Mouse (Mus musculus): ENCODE results near the gene Gm11239.
"Not testable (repeated sequence)": the region's sequence is repeated elsewhere in the genome, so short reads cannot be mapped to it uniquely, and the experiment has no call there.

Gm11239 gene

DNA sequence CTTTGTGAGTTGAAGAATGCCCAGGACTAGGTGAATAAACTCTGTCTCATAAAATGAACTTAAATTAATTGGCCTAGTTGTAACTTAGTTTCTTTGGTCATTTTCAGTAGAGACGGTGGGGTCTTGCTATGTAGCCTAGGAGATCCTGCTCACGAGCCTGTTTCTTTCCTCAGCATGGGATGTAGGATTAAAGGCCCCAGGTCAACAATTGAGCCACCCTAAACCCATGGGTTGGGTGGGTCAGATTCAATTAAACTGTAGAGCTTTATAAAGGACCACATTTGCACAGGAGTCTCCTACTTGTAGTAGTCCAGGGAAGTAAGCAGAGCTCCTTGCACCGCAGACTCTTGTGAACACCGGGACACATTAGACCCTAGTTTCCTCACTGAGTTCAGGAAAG is at the start of gene Gm11239:
TSS of gene Gm11239 (plus strand) at position 301 of the 400 bp plus-strand sequence.
- not testable (repeated sequence) for DNase-seq (ENCODE audit: low spot score in 2 of 2)

DNA sequence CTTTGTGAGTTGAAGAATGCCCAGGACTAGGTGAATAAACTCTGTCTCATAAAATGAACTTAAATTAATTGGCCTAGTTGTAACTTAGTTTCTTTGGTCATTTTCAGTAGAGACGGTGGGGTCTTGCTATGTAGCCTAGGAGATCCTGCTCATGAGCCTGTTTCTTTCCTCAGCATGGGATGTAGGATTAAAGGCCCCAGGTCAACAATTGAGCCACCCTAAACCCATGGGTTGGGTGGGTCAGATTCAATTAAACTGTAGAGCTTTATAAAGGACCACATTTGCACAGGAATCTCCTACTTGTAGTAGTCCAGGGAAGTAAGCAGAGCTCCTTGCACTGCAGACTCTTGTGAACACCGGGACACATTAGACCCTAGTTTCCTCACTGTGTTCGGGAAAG is 45.5 kb upstream of the Gm11239 start, which contains the start of gene Gm11237:
TSS of gene Gm11237 (plus strand) at position 301 of the 400 bp plus-strand sequence.
- not testable (repeated sequence) for DNase-seq (ENCODE audit: low spot score in 2 of 2)

DNA sequence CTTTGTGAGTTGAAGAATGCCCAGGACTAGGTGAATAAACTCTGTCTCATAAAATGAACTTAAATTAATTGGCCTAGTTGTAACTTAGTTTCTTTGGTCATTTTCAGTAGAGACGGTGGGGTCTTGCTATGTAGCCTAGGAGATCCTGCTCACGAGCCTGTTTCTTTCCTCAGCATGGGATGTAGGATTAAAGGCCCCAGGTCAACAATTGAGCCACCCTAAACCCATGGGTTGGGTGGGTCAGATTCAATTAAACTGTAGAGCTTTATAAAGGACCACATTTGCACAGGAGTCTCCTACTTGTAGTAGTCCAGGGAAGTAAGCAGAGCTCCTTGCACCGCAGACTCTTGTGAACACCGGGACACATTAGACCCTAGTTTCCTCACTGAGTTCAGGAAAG is 30.3 kb upstream of the Gm11239 start, which contains the start of gene Gm11236:
TSS of gene Gm11236 (plus strand) at position 301 of the 400 bp plus-strand sequence.
- DNase-seq (ENCODE audit: low spot score in 2 of 2): not testable (repeated sequence)

DNA sequence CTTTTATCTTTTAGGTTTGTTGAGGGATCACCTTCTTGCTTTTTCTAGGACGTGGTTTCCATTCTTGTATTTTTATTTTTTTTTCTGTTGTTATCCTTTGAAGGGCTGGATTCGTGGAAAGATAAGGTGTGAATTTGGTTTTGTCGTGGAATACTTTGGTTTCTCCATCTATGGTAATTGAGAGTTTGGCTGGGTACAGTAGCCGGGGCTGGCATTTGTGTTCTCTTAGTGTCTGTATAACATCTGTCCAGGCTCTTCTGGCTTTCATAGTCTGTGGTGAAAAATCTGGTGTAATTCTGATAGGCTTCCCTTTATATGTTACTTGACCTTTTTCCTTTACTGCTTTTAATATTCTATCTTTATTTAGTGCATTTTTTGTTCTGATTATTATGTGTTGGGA is 6.3 kb upstream of the Gm11239 start:
- not testable (repeated sequence) for DNase-seq (ENCODE audit: low spot score in 2 of 2)

DNA sequence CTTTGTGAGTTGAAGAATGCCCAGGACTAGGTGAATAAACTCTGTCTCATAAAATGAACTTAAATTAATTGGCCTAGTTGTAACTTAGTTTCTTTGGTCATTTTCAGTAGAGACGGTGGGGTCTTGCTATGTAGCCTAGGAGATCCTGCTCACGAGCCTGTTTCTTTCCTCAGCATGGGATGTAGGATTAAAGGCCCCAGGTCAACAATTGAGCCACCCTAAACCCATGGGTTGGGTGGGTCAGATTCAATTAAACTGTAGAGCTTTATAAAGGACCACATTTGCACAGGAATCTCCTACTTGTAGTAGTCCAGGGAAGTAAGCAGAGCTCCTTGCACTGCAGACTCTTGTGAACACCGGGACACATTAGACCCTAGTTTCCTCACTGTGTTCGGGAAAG is 15.1 kb downstream of the Gm11239 start, which contains the start of gene Gm428:
TSS of gene Gm428 (plus strand) at position 301 of the 400 bp plus-strand sequence.
- DNase-seq (ENCODE audit: low spot score in 2 of 2): not testable (repeated sequence)

DNA sequence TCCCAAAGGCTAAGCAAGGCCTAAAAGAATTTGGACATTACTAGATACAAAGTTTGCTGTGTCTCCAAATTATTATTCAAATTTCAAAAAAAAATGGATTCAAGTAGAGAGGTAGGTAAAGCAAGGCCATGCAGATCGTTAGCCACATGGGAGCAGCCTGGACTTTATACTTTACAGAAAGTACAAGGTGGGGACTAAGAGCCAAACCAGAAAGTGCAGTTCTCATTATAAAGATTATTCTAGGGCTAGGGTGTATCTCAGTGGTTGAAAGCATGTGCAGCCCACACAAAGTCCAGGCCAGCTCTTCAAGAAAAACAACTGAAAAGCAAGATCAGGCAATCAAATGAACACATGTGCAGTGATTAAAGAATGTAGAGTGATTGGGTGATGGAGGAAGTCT is 50.6 kb downstream of the Gm11239 start:
- no peak for DNase-seq (ENCODE audit: low spot score in 2 of 2)

DNA sequence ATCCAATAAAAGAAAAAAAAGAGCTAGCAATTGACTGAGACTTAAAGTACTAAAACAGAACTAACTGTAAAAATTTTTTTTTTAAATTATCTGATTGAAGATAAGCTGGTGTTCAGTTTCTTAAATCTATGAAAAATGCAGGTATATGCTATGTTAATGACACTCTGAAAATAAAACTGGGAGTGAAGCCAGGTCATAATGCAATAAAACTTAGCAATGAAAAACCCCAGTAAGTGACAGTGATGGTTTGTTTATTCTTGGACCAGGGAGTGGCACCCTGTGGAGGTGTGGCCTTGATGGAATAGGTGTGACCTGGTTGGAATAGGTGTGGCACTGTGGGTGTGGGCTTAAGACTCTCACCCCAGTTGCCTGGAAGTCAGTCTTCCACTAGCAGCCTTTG is 51.7 kb downstream of the Gm11239 start:
- no peak for DNase-seq (ENCODE audit: low spot score in 2 of 2)

Measured in right cerebral cortex, postnatal 36 days (tissue).